Mouse (Mus musculus) stomach, embryonic 16.5 days (tissue): ENCODE results near the gene Rap1gap. TPM values are rescaled to one million over a fixed set of nuclear protein-coding genes. Genes with fewer than 3 reads are reported as not detected.

ENCODE experiments used
- ATAC-seq: fragments of 200-750 bp; cut with Nextera tagmentation; 2 replicates; pipeline ENCODE4 v1.8.0; 2017; ENCODE audit warnings: moderate number of reproducible peaks, moderate TSS enrichment; ENCODE audit not compliant: insufficient read depth, low FRiP score
- H3K27ac ChIP-seq: fragments of 300-500 bp; sonication (generic); 2 replicates; pipeline ENCODE4 v1.5.1; 2014; ENCODE audit warnings: low read length
- H3K27me3 ChIP-seq: fragments of 300-500 bp; sonication (generic); 2 replicates; pipeline ENCODE4 v1.6.1; 2014; ENCODE audit warnings: low read length, control low read depth, mixed read lengths; ENCODE audit not compliant: control insufficient read depth, insufficient read depth
- H3K36me3 ChIP-seq: fragments of 300-500 bp; sonication (generic); 2 replicates; pipeline ENCODE4 v1.6.1; 2014; ENCODE audit warnings: low read length; ENCODE audit not compliant: control insufficient read depth, insufficient read depth
- H3K4me1 ChIP-seq: fragments of 300-500 bp; sonication (generic); 2 replicates; pipeline ENCODE4 v1.6.1; 2014; ENCODE audit warnings: low read length, control low read depth, mixed read lengths; ENCODE audit not compliant: control insufficient read depth, insufficient read depth
- H3K4me2 ChIP-seq: fragments of 300-500 bp; sonication (generic); 2 replicates; pipeline ENCODE4 v1.6.1; 2014; ENCODE audit warnings: low read depth, low read length, mixed read lengths
- H3K4me3 ChIP-seq: fragments of 300-500 bp; sonication (generic); replicated peaks from 2 replicates; pipeline ENCODE4 v1.5.1; 2014; ENCODE audit warnings: mild to moderate bottlenecking, low read length
- H3K9ac ChIP-seq: fragments of 300-500 bp; sonication (generic); 2 replicates; pipeline ENCODE4 v1.6.1; 2014; ENCODE audit warnings: low read length
- H3K9me3 ChIP-seq: fragments of 300-500 bp; sonication (generic); replicated peaks from 2 replicates; pipeline ENCODE4 v1.6.1; 2016; ENCODE audit warnings: low read length, control low read depth; ENCODE audit not compliant: control insufficient read depth
- WGBS: fragments of 180-500 bp; shearing (Covaris S2); extraction: QIAGEN DNeasy Blood & Tissue Kit; methylation state at CpG from one replicate; pipeline ENCODE4 v1.1.7; 2014; 5-methylcytosine and 5-hydroxymethylcytosine counted together
- polyA plus RNA-seq: library from polyadenylated mRNA; unstranded; fragments of >200 nt; fragmentation: Nextera tagmentation; extraction: Ambion mirVana; gene quantifications from 2 replicates; pipeline ENCODE4 v1.2.1, GENCODE M21; 2015

Gene Rap1gap
- polyA plus RNA-seq, 1 experiment from 2014 or later: 58.1 TPM

- Histone ChIP-seq H3K27ac (no peak overlapping the region), H3K9me3 (no peaks in the 10 kb centered on the region), H3K4me3 (no peak overlapping the region), H3K4me2 (no peak overlapping the region), H3K27me3 (peaks cover 16% of the 10 kb centered on the region), H3K4me1 (peaks cover 12% of the 10 kb centered on the region), H3K36me3 (no peaks in the 10 kb centered on the region), H3K9ac (no peak overlapping the region)
- no peak for ATAC-seq
- 67% methylated on average over 9 of the region's 9 CpGs for WGBS
Measured at GRCm38 (mm10) chr4:137678568-137678967, 14.0 kb downstream of the Rap1gap start.

GRCm38 (mm10) chr4:137679979-137680550, 15.5 kb downstream of the Rap1gap start:
- Histone ChIP-seq H3K9me3 (no peaks in the 10 kb centered on the region), H3K27ac (no peak overlapping the region), H3K4me1 (peaks cover 14% of the 10 kb centered on the region), H3K9ac (no peak overlapping the region), H3K4me2 (no peak overlapping the region), H3K36me3 (no peaks in the 10 kb centered on the region), H3K27me3 (peaks cover 16% of the 10 kb centered on the region), H3K4me3 (no peak overlapping the region)
- no peak for ATAC-seq
- WGBS: 86% methylated on average over 2 of the region's 2 CpGs

- Histone ChIP-seq H3K4me1 (peaks cover 15% of the 10 kb centered on the region), H3K9me3 (no peaks in the 10 kb centered on the region), H3K27me3 (peaks cover 16% of the 10 kb centered on the region), H3K36me3 (no peaks in the 10 kb centered on the region), H3K9ac (peak overlapping the region; percentile 10; the same call in 1 of the 2 replicates), H3K4me3 (no peak overlapping the region), H3K27ac (no peak overlapping the region), H3K4me2 (peak overlapping the region; percentile 56; the same call in 1 of the 2 replicates)
- 46% methylated on average over 7 of the region's 7 CpGs for WGBS
- ATAC-seq: no peak
Measured at GRCm38 (mm10) chr4:137680721-137681120, 16.2 kb downstream of the Rap1gap start.

- Histone ChIP-seq H3K9ac (peak overlapping the region; percentile 54), H3K4me2 (peak overlapping the region; percentile 56), H3K27me3 (peaks cover 16% of the 10 kb centered on the region), H3K36me3 (no peaks in the 10 kb centered on the region), H3K9me3 (no peaks in the 10 kb centered on the region), H3K4me3 (peak overlapping the region; percentile 34), H3K27ac (no peak overlapping the region), H3K4me1 (peaks cover 15% of the 10 kb centered on the region)
- 5% methylated on average over 52 of the region's 52 CpGs for WGBS
- no peak for ATAC-seq
Measured at GRCm38 (mm10) chr4:137681408-137682104, 17.0 kb downstream of the Rap1gap start.

GRCm38 (mm10) chr4:137682961-137683453, 18.5 kb downstream of the Rap1gap start:
- Histone ChIP-seq H3K27ac (no peak overlapping the region), H3K27me3 (peaks cover 16% of the 10 kb centered on the region), H3K4me1 (peaks cover 18% of the 10 kb centered on the region), H3K4me3 (no peak overlapping the region), H3K9ac (no peak overlapping the region), H3K4me2 (no peak overlapping the region), H3K36me3 (no peaks in the 10 kb centered on the region), H3K9me3 (no peaks in the 10 kb centered on the region)
- WGBS: 45% methylated on average over 7 of the region's 7 CpGs
- ATAC-seq: no peak; the same call in 1 of the 2 replicates

- H3K4me3 ChIP-seq: no peak overlapping the region
- no peak overlapping the region for H3K9ac ChIP-seq
- H3K36me3 ChIP-seq: no peaks in the 10 kb centered on the region
- no peak overlapping the region for H3K4me2 ChIP-seq
- H3K27me3 ChIP-seq: peaks cover 16% of the 10 kb centered on the region
- ATAC-seq: no peak
- peaks cover 18% of the 10 kb centered on the region for H3K4me1 ChIP-seq
- WGBS: 29% methylated on average over 9 of the region's 9 CpGs
- H3K27ac ChIP-seq: peak overlapping the region; percentile 9; the same call in 1 of the 2 replicates
- H3K9me3 ChIP-seq: no peaks in the 10 kb centered on the region
Measured at GRCm38 (mm10) chr4:137684830-137685343, 20.4 kb downstream of the Rap1gap start.

- no peak for ATAC-seq
- H3K36me3 ChIP-seq: no peaks in the 10 kb centered on the region
- no peak overlapping the region for H3K27ac ChIP-seq
- H3K9ac ChIP-seq: no peak overlapping the region
- 73% methylated on average over 5 of the region's 5 CpGs for WGBS
- no peaks in the 10 kb centered on the region for H3K9me3 ChIP-seq
- peaks cover 7% of the 10 kb centered on the region; the same call in 1 of the 2 replicates for H3K27me3 ChIP-seq
- no peak overlapping the region for H3K4me2 ChIP-seq
- H3K4me1 ChIP-seq: peaks cover 14% of the 10 kb centered on the region
- H3K4me3 ChIP-seq: no peak overlapping the region
Measured at GRCm38 (mm10) chr4:137686303-137686702, 21.8 kb downstream of the Rap1gap start.

- Histone ChIP-seq H3K27ac (peak overlapping the region; percentile 19; the same call in 1 of the 2 replicates), H3K27me3 (no peaks in the 10 kb centered on the region; the same call in 1 of the 2 replicates), H3K4me3 (no peak overlapping the region), H3K9ac (no peak overlapping the region), H3K9me3 (no peaks in the 10 kb centered on the region), H3K36me3 (no peaks in the 10 kb centered on the region), H3K4me2 (no peak overlapping the region), H3K4me1 (peaks cover 6% of the 10 kb centered on the region)
- ATAC-seq: no peak
- 54% methylated on average over 14 of the region's 14 CpGs for WGBS
Measured at GRCm38 (mm10) chr4:137687234-137687825, 22.8 kb downstream of the Rap1gap start.
